Mouse (Mus musculus) MEL (cell line): ENCODE measurements around the gene Thoc5. TPM values are rescaled to one million over a fixed set of nuclear protein-coding genes. Genes with fewer than 3 reads are reported as not detected.

Experiments
- DNase-seq: peaks from one replicate; pipeline ENCODE4 v3.0.0; 2011; ENCODE audit warnings: low read depth, low spot score
- H3K27ac ChIP-seq: 2 replicates; pipeline ENCODE4 v1.5.1; 2012; ENCODE audit warnings: low read depth, mild to moderate bottlenecking, control low read depth, low read length, moderate library complexity; ENCODE audit not compliant: control insufficient read depth
- H3K27me3 ChIP-seq, 2 experiments: fragments of 150-350 bp in 1 of 2; sonication (generic) in 1 of 2; 2 replicates each; pipeline ENCODE4 v1.6.1; 2012; ENCODE audit warnings: low read length in 2 of 2, mild to moderate bottlenecking in 2 of 2, improper control_type of control experiment in 1 of 2, moderate library complexity in 1 of 2; ENCODE audit not compliant: insufficient read depth in 2 of 2, control insufficient read depth in 1 of 2
- H3K36me3 ChIP-seq, 2 experiments: 2 replicates each; pipeline ENCODE4 v1.6.1; 2012 to 2014; ENCODE audit warnings: low read length in 2 of 2, improper control_type of control experiment in 1 of 2, inconsistent platforms in 1 of 2, mild to moderate bottlenecking in 1 of 2; ENCODE audit not compliant: insufficient read depth in 2 of 2, control insufficient read depth in 1 of 2
- H3K4me1 ChIP-seq, 2 experiments: fragments of 150-350 bp in 1 of 2; sonication (generic) in 1 of 2; 2 replicates each; pipeline ENCODE4 v1.6.1; 2012; ENCODE audit warnings: low read length in 2 of 2, improper control_type of control experiment in 1 of 2, mild to moderate bottlenecking in 1 of 2; ENCODE audit not compliant: insufficient read depth in 2 of 2, control insufficient read depth in 1 of 2
- H3K4me3 ChIP-seq, 2 experiments: fragments of 150-350 bp in 1 of 2; sonication (generic) in 1 of 2; 2 replicates each; pipeline ENCODE4 v1.5.1; 2012; ENCODE audit warnings: low read depth in 2 of 2, low read length in 2 of 2, mild to moderate bottlenecking in 2 of 2, moderate library complexity in 2 of 2, control low read depth in 1 of 2, improper control_type of control experiment in 1 of 2; ENCODE audit not compliant: control insufficient read depth in 1 of 2, insufficient read depth in 1 of 2
- H3K79me2 ChIP-seq: 2 replicates; pipeline ENCODE4 v1.6.1; 2012; ENCODE audit warnings: mild to moderate bottlenecking, low read length, moderate library complexity; ENCODE audit not compliant: control insufficient read depth, poor library complexity, insufficient read depth
- H3K9ac ChIP-seq: 2 replicates; pipeline ENCODE4 v1.6.1; 2012; ENCODE audit warnings: low read depth, mild to moderate bottlenecking, control low read depth, low read length, moderate library complexity; ENCODE audit not compliant: control insufficient read depth, poor library complexity, severe bottlenecking
- H3K9me3 ChIP-seq: fragments of 150-350 bp; sonication (generic); replicated peaks from 2 replicates; pipeline ENCODE4 v1.6.1; 2012; ENCODE audit warnings: mild to moderate bottlenecking, low read length, improper control_type of control experiment, moderate library complexity; ENCODE audit not compliant: insufficient read depth
- BHLHE40 ChIP-seq: IDR thresholded peaks from 2 replicates; pipeline ENCODE4 v1.6.1; 2012; ENCODE audit warnings: low read depth, mild to moderate bottlenecking, inconsistent platforms, low read length, improper control_type of control experiment, borderline replicate concordance
- CTCF ChIP-seq, 3 experiments: IDR thresholded peaks in 2 of 3; conservative IDR thresholded peaks in 1 of 3; 2 replicates each; pipeline ENCODE4 v1.5.1; 2011 to 2012; ENCODE audit warnings: low read length in 3 of 3, low read depth in 2 of 3, mild to moderate bottlenecking in 2 of 3, improper control_type of control experiment in 1 of 3, inconsistent platforms in 1 of 3, mixed read lengths in 1 of 3, moderate library complexity in 1 of 3; ENCODE audit not compliant: control insufficient read depth in 1 of 3, insufficient read depth in 1 of 3, poor library complexity in 1 of 3, severe bottlenecking in 1 of 3
- ELF1 ChIP-seq: IDR thresholded peaks from 2 replicates; pipeline ENCODE4 v1.6.1; 2014; ENCODE audit warnings: low read depth, mild to moderate bottlenecking, inconsistent platforms, low read length, improper control_type of control experiment, moderate library complexity
- EP300 ChIP-seq, 2 experiments: IDR thresholded peaks; 2 replicates each; pipeline ENCODE4 v1.6.1; 2011; ENCODE audit warnings: improper control_type of control experiment in 2 of 2, low read length in 2 of 2, low read depth in 1 of 2, mild to moderate bottlenecking in 1 of 2
- GABPA ChIP-seq: IDR thresholded peaks from 2 replicates; pipeline ENCODE4 v1.6.1; 2012; ENCODE audit warnings: low read depth, mild to moderate bottlenecking, inconsistent platforms, low read length, improper control_type of control experiment, moderate library complexity
- HCFC1 ChIP-seq: IDR thresholded peaks from 2 replicates; pipeline ENCODE4 v1.6.1; 2012; ENCODE audit warnings: low read depth, mild to moderate bottlenecking, inconsistent platforms, low read length, improper control_type of control experiment, moderate library complexity
- JUND ChIP-seq: IDR thresholded peaks from 2 replicates; pipeline ENCODE4 v1.6.1; 2011; ENCODE audit warnings: low read depth, mild to moderate bottlenecking, improper control_type of control experiment, low read length
- KAT2A ChIP-seq: conservative IDR thresholded peaks from 2 replicates; pipeline ENCODE4 v1.6.1; 2012; ENCODE audit warnings: low read depth, low read length, improper control_type of control experiment, inconsistent platforms
- MAFK ChIP-seq: IDR thresholded peaks from 2 replicates; pipeline ENCODE4 v1.6.1; 2011; ENCODE audit warnings: low read depth, mild to moderate bottlenecking, low read length, improper control_type of control experiment, borderline replicate concordance
- MAZ ChIP-seq: IDR thresholded peaks from 2 replicates; pipeline ENCODE4 v1.6.1; 2012; ENCODE audit warnings: low read depth, mild to moderate bottlenecking, inconsistent platforms, low read length, improper control_type of control experiment
- MEF2A ChIP-seq: IDR thresholded peaks from 2 replicates; pipeline ENCODE4 v1.6.1; 2014; ENCODE audit warnings: low read depth, mild to moderate bottlenecking, inconsistent platforms, low read length, improper control_type of control experiment; ENCODE audit not compliant: poor library complexity, insufficient replicate concordance, severe bottlenecking; ENCODE audit errors: extremely low read depth
- MYB ChIP-seq: IDR thresholded peaks from 2 replicates; pipeline ENCODE4 v1.6.1; 2011; ENCODE audit warnings: mild to moderate bottlenecking, low read depth, low read length, improper control_type of control experiment
- NELFE ChIP-seq: IDR thresholded peaks from 2 replicates; pipeline ENCODE4 v1.6.1; 2011; ENCODE audit warnings: low read depth, low read length, improper control_type of control experiment
- POLR2A ChIP-seq, 2 experiments: IDR thresholded peaks; 2 replicates each; pipeline ENCODE4 v1.6.1; 2011 to 2012; ENCODE audit warnings: low read length in 2 of 2, mild to moderate bottlenecking in 2 of 2, control low read depth in 1 of 2, improper control_type of control experiment in 1 of 2, low read depth in 1 of 2, moderate library complexity in 1 of 2; ENCODE audit not compliant: control insufficient read depth in 1 of 2, insufficient read depth in 1 of 2, poor library complexity in 1 of 2
- RAD21 ChIP-seq: IDR thresholded peaks from 2 replicates; pipeline ENCODE4 v1.6.1; 2011; ENCODE audit warnings: mild to moderate bottlenecking, low read depth, low read length, improper control_type of control experiment
- RCOR1 ChIP-seq: IDR thresholded peaks from 2 replicates; pipeline ENCODE4 v1.6.1; 2012; ENCODE audit warnings: low read depth, mild to moderate bottlenecking, inconsistent platforms, low read length, improper control_type of control experiment
- SMC3 ChIP-seq: IDR thresholded peaks from 2 replicates; pipeline ENCODE4 v1.6.1; 2011; ENCODE audit warnings: low read depth, low read length, improper control_type of control experiment
- TAL1 ChIP-seq: IDR thresholded peaks from 2 replicates; pipeline ENCODE4 v1.6.1; 2012; ENCODE audit warnings: mild to moderate bottlenecking, inconsistent platforms, low read length, moderate library complexity, mixed read lengths
- UBTF ChIP-seq: IDR thresholded peaks from 2 replicates; pipeline ENCODE4 v1.6.1; 2012; ENCODE audit warnings: low read depth, mild to moderate bottlenecking, inconsistent platforms, low read length, improper control_type of control experiment, moderate library complexity, borderline replicate concordance; ENCODE audit not compliant: insufficient read depth
- USF2 ChIP-seq, 2 experiments: IDR thresholded peaks; 2 replicates each; pipeline ENCODE4 v1.6.1; 2011 to 2012; ENCODE audit warnings: improper control_type of control experiment in 2 of 2, low read length in 2 of 2, borderline replicate concordance in 1 of 2, inconsistent platforms in 1 of 2, low read depth in 1 of 2, mild to moderate bottlenecking in 1 of 2; ENCODE audit not compliant: insufficient read depth in 1 of 2
- ZC3H11A ChIP-seq: IDR thresholded peaks from 2 replicates; pipeline ENCODE4 v1.6.1; 2012; ENCODE audit warnings: low read depth, mild to moderate bottlenecking, inconsistent platforms, low read length, improper control_type of control experiment
- ZMIZ1 ChIP-seq: IDR thresholded peaks from 2 replicates; pipeline ENCODE4 v1.6.1; 2012; ENCODE audit warnings: low read depth, mild to moderate bottlenecking, inconsistent platforms, low read length, improper control_type of control experiment, moderate library complexity
- ZNF384 ChIP-seq: IDR thresholded peaks from 2 replicates; pipeline ENCODE4 v1.6.1; 2012; ENCODE audit warnings: low read depth, mild to moderate bottlenecking, inconsistent platforms, low read length, improper control_type of control experiment
- polyA plus RNA-seq, 2 experiments: library from polyadenylated mRNA; stranded (reverse) in 1 of 2; unstranded in 1 of 2; fragments of >175 nt in 1 of 2; fragments of >200 nt in 1 of 2; gene quantifications; 2 replicates each; pipeline versions ENCODE4 v1.2.1 to v1.2.4; 2012; ENCODE audit warnings: low replicate concordance in 2 of 2, low read depth in 1 of 2; ENCODE audit not compliant: insufficient read length in 2 of 2, insufficient read depth in 1 of 2, missing spikeins in 1 of 2
- total RNA-seq: library from RNA; depleted of rRNA; stranded (reverse); fragments of 300-350 nt; gene quantifications from 2 replicates; pipeline ENCODE4 v1.2.3, GENCODE M21; 2012

Thoc5 gene
- total and polyA plus RNA-seq, 3 experiments, result 69.1 to 80.4 (median 72.0) TPM

DNA sequence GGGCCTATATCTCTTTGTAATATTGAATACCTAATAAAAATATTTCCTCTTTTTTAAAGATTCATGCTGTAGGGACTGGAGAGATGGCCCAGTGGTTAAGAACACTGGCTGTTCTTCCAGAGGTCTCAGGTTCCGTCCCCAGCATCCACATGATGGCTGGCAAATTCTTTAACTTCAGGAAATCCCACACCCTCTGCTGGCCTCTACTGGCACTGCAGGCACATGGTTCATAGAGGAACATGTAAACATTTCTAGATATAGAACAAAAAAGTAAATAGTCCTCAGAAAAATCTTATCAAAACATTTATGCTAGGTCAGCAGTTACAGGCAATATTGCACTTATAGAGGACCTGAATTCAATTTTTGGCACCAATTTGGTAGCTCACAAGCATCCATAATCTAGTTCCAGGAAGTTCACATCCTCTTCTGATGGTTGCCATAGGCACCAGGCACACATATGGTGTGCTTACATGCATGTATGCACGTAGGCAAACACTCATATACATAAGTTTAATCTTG lies 9.7 kb upstream of the Thoc5 start (continued):
- TF ChIP-seq SMC3, result peak; percentile 75
- TF ChIP-seq RAD21, result peak; percentile 32
- no peak for TF ChIP-seq RCOR1
- no peak for TF ChIP-seq USF2 (IDR thresholded peaks at IDR 0.05; ENCODE audit: borderline replicate concordance in 1 of 2, insufficient read depth in 1 of 2, low read depth in 1 of 2, low read length in 2 of 2)
- TF ChIP-seq MYB, result no peak
- peak; percentile 66 to 78 (median 77) for TF ChIP-seq CTCF (IDR thresholded peaks at IDR 0.05 in 2 of 3, conservative IDR thresholded peaks at IDR 0.05 in 1 of 3; ENCODE audit: control insufficient read depth in 1 of 3, insufficient read depth in 1 of 3, low read depth in 2 of 3, low read length in 3 of 3, poor library complexity in 1 of 3, severe bottlenecking in 1 of 3)
- TF ChIP-seq ZNF384, result no peak; the same call in 1 of the 2 replicates
- no peak for TF ChIP-seq UBTF
- TF ChIP-seq JUND, result no peak
- TF ChIP-seq GABPA, result no peak
- no peak for TF ChIP-seq NELFE
- TF ChIP-seq TAL1, result no peak

DNA sequence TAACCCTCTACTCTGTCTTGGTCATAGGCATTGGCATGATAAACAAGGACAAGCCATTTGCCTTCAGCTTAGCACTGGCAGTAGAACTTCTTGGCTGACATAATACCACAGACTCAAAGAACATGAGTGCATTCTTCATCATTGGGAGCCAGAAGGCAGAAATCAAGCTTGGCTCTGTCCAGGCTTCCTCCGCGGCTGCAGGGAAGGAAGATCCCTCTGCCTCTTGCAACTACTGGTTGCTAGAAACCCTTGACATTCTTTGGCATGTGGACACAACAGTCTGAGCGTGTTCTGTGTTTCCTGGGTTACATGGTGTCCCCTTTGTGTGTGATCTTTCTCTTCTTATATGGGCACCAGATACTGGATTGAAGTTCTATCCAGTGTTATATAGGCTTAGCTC lies 8.1 kb upstream of the Thoc5 start:
- H3K9me3 ChIP-seq, result no peaks in the 10 kb centered on the region
- H3K27me3 ChIP-seq, result no peaks in the 10 kb centered on the region
- no peak overlapping the region for H3K27ac ChIP-seq
- no peaks in the 10 kb centered on the region for H3K79me2 ChIP-seq
- TF ChIP-seq MAZ (no peak), USF2 (IDR thresholded peaks at IDR 0.05; ENCODE audit: borderline replicate concordance in 1 of 2, insufficient read depth in 1 of 2, low read depth in 1 of 2, low read length in 2 of 2) (no peak), ELF1 (no peak), ZMIZ1 (no peak), ZC3H11A (no peak), EP300 (IDR thresholded peaks at IDR 0.05; ENCODE audit: low read depth in 1 of 2, low read length in 2 of 2) (no peak), ZNF384 (no peak), POLR2A (IDR thresholded peaks at IDR 0.05; ENCODE audit: control insufficient read depth in 1 of 2, insufficient read depth in 1 of 2, low read depth in 1 of 2, low read length in 2 of 2, poor library complexity in 1 of 2) (no peak), MAFK (no peak), HCFC1 (no peak), BHLHE40 (no peak), MEF2A (no peak), KAT2A (no peak), JUND (no peak), RAD21 (no peak), SMC3 (no peak)
- no peaks in the 10 kb centered on the region for H3K36me3 ChIP-seq
- no peak overlapping the region for H3K4me3 ChIP-seq
- no peaks in the 10 kb centered on the region for H3K4me1 ChIP-seq
- no peak overlapping the region for H3K9ac ChIP-seq
- DNase-seq, result no peak
